Comparison of ENCODE assay signal across 8 mouse cellular contexts in genomic region chr11:118740001-118740400, GRCm38 (mm10).
A peak's percentile ranks its signal among the peaks of the same experiment; 100 is the strongest.
DNase-seq lines count a peak whose midpoint lies in the region; ATAC-seq lines count a peak whose summit lies in the region.

No protein-coding gene starts in this region.

- H3K27me3 ChIP-seq in hindbrain, embryonic 10.5 days (ENCODE audit: insufficient read depth, poor library complexity, severe bottlenecking): peaks cover 27% of the 10 kb centered on the region
- H3K27me3 ChIP-seq in hindbrain, embryonic 12.5 days: peaks cover 13% of the 10 kb centered on the region
- H3K27me3 ChIP-seq in heart, embryonic 11.5 days (ENCODE audit: control insufficient read depth, insufficient read depth, low read length): peaks cover 33% of the 10 kb centered on the region

- no peak overlapping the region for H3K9ac ChIP-seq in hindbrain, embryonic 12.5 days
- H3K9ac ChIP-seq in heart, embryonic 11.5 days (ENCODE audit: low read depth, low read length): no peak overlapping the region

- H3K27ac ChIP-seq in hindbrain, embryonic 10.5 days: no peak overlapping the region
- H3K27ac ChIP-seq in hindbrain, embryonic 12.5 days: no peak overlapping the region
- no peak overlapping the region for H3K27ac ChIP-seq in heart, embryonic 11.5 days (ENCODE audit: low read depth, low read length)

- H3K4me3 ChIP-seq in hindbrain, embryonic 10.5 days: no peak overlapping the region
- no peak overlapping the region for H3K4me3 ChIP-seq in hindbrain, embryonic 12.5 days
- no peak overlapping the region for H3K4me3 ChIP-seq in heart, embryonic 11.5 days (ENCODE audit: low read depth, low read length)

- H3K9me3 ChIP-seq in hindbrain, embryonic 10.5 days: no peaks in the 10 kb centered on the region
- H3K9me3 ChIP-seq in hindbrain, embryonic 12.5 days (replicated peaks): no peaks in the 10 kb centered on the region
- H3K9me3 ChIP-seq in heart, embryonic 11.5 days (replicated peaks; ENCODE audit: control insufficient read depth, low read length): no peaks in the 10 kb centered on the region

- WGBS in hindbrain, embryonic 10.5 days: 13% methylated on average over 6 of the region's 6 CpGs
- 13% methylated on average over 6 of the region's 6 CpGs for WGBS in hindbrain, embryonic 12.5 days
- 15% methylated on average over 6 of the region's 6 CpGs for WGBS in heart, embryonic 11.5 days (ENCODE audit: insufficient replicate concordance)

- peaks cover 64% of the 10 kb centered on the region for H3K4me1 ChIP-seq in hindbrain, embryonic 10.5 days (replicated peaks)
- H3K4me1 ChIP-seq in hindbrain, embryonic 12.5 days: peaks cover 50% of the 10 kb centered on the region
- no peaks in the 10 kb centered on the region for H3K4me1 ChIP-seq in heart, embryonic 11.5 days (ENCODE audit: control insufficient read depth, insufficient read depth, low read length)

- H3K36me3 ChIP-seq in hindbrain, embryonic 10.5 days: no peaks in the 10 kb centered on the region
- no peaks in the 10 kb centered on the region for H3K36me3 ChIP-seq in hindbrain, embryonic 12.5 days
- H3K36me3 ChIP-seq in heart, embryonic 11.5 days (ENCODE audit: control insufficient read depth, insufficient read depth, low read length): no peaks in the 10 kb centered on the region

- peak; percentile 76 for DNase-seq in hindbrain, embryonic 10.5 days (ENCODE audit: low spot score)
- DNase-seq in adrenal gland, adult 2 months: peak; percentile 85
- DNase-seq in embryo, embryonic 9.5 days (ENCODE audit: extremely low spot score): peak; percentile 70
- peak; percentile 78 for DNase-seq in layer of hippocampus, adult 9-10 months (ENCODE audit: low spot score)
- peak; percentile 70 for DNase-seq in right cerebral cortex, postnatal 14 days

- H3K4me2 ChIP-seq in hindbrain, embryonic 12.5 days (replicated peaks): no peak overlapping the region; the same call in 1 of the 2 replicates
- H3K4me2 ChIP-seq in heart, embryonic 11.5 days: peak overlapping the region; percentile 29; the same call in 1 of the 2 replicates

- no peak for ATAC-seq in hindbrain, embryonic 12.5 days (ENCODE audit: low FRiP score)
- no peak for ATAC-seq in heart, embryonic 11.5 days (replicated peaks; ENCODE audit: insufficient number of reproducible peaks, low FRiP score, low TSS enrichment)
- ATAC-seq in megakaryocyte progenitor cell, adult 5-6 weeks (replicated peaks; ENCODE audit: poor library complexity): peak; percentile 58
